ENCODE assay signal across 8 mouse cellular contexts in the genomic region with DNA sequence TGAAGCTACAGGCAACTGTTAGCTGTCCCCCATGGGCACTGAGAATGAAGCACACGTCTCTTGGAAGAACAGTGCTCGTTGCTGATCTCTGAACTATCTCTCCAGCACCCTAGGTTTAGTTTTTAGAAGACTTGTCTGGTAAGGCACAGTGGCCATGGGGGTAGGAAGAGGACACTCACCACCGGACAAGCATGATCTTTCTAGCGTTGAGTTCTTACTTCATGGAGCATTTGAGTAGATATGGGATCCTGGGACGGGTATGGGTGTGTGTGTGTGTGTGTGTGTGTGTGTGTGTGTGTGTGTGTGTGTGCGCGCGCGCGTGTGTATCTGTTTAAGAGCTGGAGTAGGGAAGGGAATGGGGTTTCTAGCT. TPM values are rescaled to one million over a fixed set of nuclear protein-coding genes. Genes with fewer than 3 reads are reported as not detected.
DNase-seq lines count a peak whose midpoint lies in the region; ATAC-seq and TF ChIP-seq lines count a peak whose summit lies in the region.

A gene (minus strand): TSS at position 170 of the 370 bp plus-strand sequence.

- peaks cover 77% of the 10 kb centered on the region for H3K4me1 ChIP-seq in heart, embryonic 13.5 days
- H3K4me1 ChIP-seq in G1E (ENCODE audit: insufficient read depth, low read depth, low read length): peaks cover 85% of the 10 kb centered on the region
- H3K4me1 ChIP-seq in forebrain, embryonic 12.5 days: peaks cover 78% of the 10 kb centered on the region
- H3K4me1 ChIP-seq in stomach, embryonic 14.5 days (ENCODE audit: control insufficient read depth, insufficient read depth, low read length): peaks cover 26% of the 10 kb centered on the region

- H3K9me3 ChIP-seq in heart, embryonic 13.5 days: no peaks in the 10 kb centered on the region
- H3K9me3 ChIP-seq in G1E (replicated peaks): no peaks in the 10 kb centered on the region
- no peaks in the 10 kb centered on the region for H3K9me3 ChIP-seq in forebrain, embryonic 12.5 days
- no peaks in the 10 kb centered on the region for H3K9me3 ChIP-seq in stomach, embryonic 14.5 days (ENCODE audit: control insufficient read depth, low read depth, low read length)

- intact Hi-C loops in left cerebral cortex, postnatal 4 days (cut with DNase I): no loop called here

- 69% methylated on average over 10 of the region's 10 CpGs for WGBS in heart, embryonic 13.5 days
- WGBS in forebrain, embryonic 12.5 days: 76% methylated on average over 10 of the region's 10 CpGs
- 69% methylated on average over 10 of the region's 10 CpGs for WGBS in stomach, embryonic 14.5 days

- peak within 1 kb of the TSS; percentile 89 for H3K9ac ChIP-seq in heart, embryonic 13.5 days
- peak within 1 kb of the TSS; percentile 51 for H3K9ac ChIP-seq in forebrain, embryonic 12.5 days
- H3K9ac ChIP-seq in stomach, embryonic 14.5 days (replicated peaks; ENCODE audit: low read depth, low read length): no peak within 1 kb of the TSS

- H3K27ac ChIP-seq in heart, embryonic 13.5 days (replicated peaks): peak within 1 kb of the TSS; percentile 87
- H3K27ac ChIP-seq in forebrain, embryonic 12.5 days: peak within 1 kb of the TSS; percentile 90
- H3K27ac ChIP-seq in stomach, embryonic 14.5 days (ENCODE audit: low read length): peak within 1 kb of the TSS; percentile 88

- no peak for TF ChIP-seq CTCF in G1E (IDR thresholded peaks at IDR 0.05; ENCODE audit: low read depth, low read length)

- peaks cover 25% of the 10 kb centered on the region for H3K36me3 ChIP-seq in heart, embryonic 13.5 days
- H3K36me3 ChIP-seq in G1E (replicated peaks): peaks cover 50% of the 10 kb centered on the region
- H3K36me3 ChIP-seq in forebrain, embryonic 12.5 days (replicated peaks): peaks cover 31% of the 10 kb centered on the region
- H3K36me3 ChIP-seq in stomach, embryonic 14.5 days (ENCODE audit: control insufficient read depth, insufficient read depth, low read length): peaks cover 22% of the 10 kb centered on the region; the same call in 1 of the 2 replicates

- ATAC-seq in heart, embryonic 13.5 days (ENCODE audit: extremely low read depth, insufficient number of reproducible peaks, low FRiP score, low TSS enrichment): no peak
- no peak for ATAC-seq in G1E (ENCODE audit: extremely low read depth, insufficient number of reproducible peaks, low FRiP score, poor library complexity, severe bottlenecking)
- ATAC-seq in forebrain, embryonic 12.5 days (ENCODE audit: low FRiP score): no peak
- no peak for ATAC-seq in stomach, embryonic 14.5 days (ENCODE audit: insufficient number of reproducible peaks, insufficient read depth, low FRiP score, low read depth)

- DNase-seq in heart, adult 18-20 months: no peak
- no peak for DNase-seq in G1E (ENCODE audit: low spot score)
- no peak for DNase-seq in left cerebral cortex, postnatal 4 days
- no peak for DNase-seq in spleen, postnatal 10 days (ENCODE audit: low spot score in 2 of 2)
- no peak for DNase-seq in ovary, adult 18-20 months (ENCODE audit: low spot score)

- peak within 1 kb of the TSS; percentile 99 for H3K4me2 ChIP-seq in heart, embryonic 13.5 days
- H3K4me2 ChIP-seq in forebrain, embryonic 12.5 days: peak within 1 kb of the TSS; percentile 95
- peak within 1 kb of the TSS; percentile 65 for H3K4me2 ChIP-seq in stomach, embryonic 14.5 days (replicated peaks; ENCODE audit: low read depth, low read length)

- H3K4me3 ChIP-seq in heart, embryonic 13.5 days: peak within 1 kb of the TSS; percentile 79
- H3K4me3 ChIP-seq in G1E (ENCODE audit: low read depth, low read length): peak within 1 kb of the TSS; percentile 92
- peak within 1 kb of the TSS; percentile 72 for H3K4me3 ChIP-seq in forebrain, embryonic 12.5 days (replicated peaks)
- peak within 1 kb of the TSS; percentile 66 for H3K4me3 ChIP-seq in stomach, embryonic 14.5 days (ENCODE audit: low read depth, low read length)

- H3K27me3 ChIP-seq in heart, embryonic 13.5 days (replicated peaks): peaks cover 40% of the 10 kb centered on the region
- no peaks in the 10 kb centered on the region for H3K27me3 ChIP-seq in G1E (ENCODE audit: insufficient read depth, low read length)
- H3K27me3 ChIP-seq in forebrain, embryonic 12.5 days: peaks cover 33% of the 10 kb centered on the region
- 0 out of 2 replicates have a peak, but pooled peaks cover 7% of the 10 kb centered on the region for H3K27me3 ChIP-seq in stomach, embryonic 14.5 days (ENCODE audit: control insufficient read depth, insufficient read depth, low read length)

RNA-seq across cellular contexts. Expression of the gene that starts here (rescaled TPM):
- 1.6 and 2.5 TPM in 2 replicates for polyA plus RNA-seq in heart, embryonic 13.5 days (2015; fragmentation: Nextera tagmentation; extraction: Ambion mirVana)
- 1 to 10 TPM; 2.7 to 3.1 TPM for total RNA-seq in heart, adult 18-20 months (2021)
- total RNA-seq in G1E (2014; fragmentation: Nextera tagmentation) (67.2 and 74.4 TPM in 2 replicates), G1E (2017) (3.7 and 5.5 TPM in 2 replicates)
- 66.6 and 73.9 TPM in 2 replicates for polyA plus RNA-seq in G1E (2012)
- polyA plus RNA-seq in forebrain, embryonic 12.5 days (2016; fragmentation: Nextera tagmentation; extraction: Ambion mirVana): 13.2 and 13.8 TPM in 2 replicates
- 100 to 1,000 TPM; 299 to 316 TPM for total RNA-seq in left cerebral cortex, postnatal 4 days (2021)
- 7.5 and 10.1 TPM in 2 replicates for polyA plus RNA-seq in stomach, embryonic 14.5 days (2014; fragmentation: Nextera tagmentation; extraction: Ambion mirVana)
